8 mouse cellular contexts compared by ENCODE assay signal in genomic region chr7:66689620-66690360, GRCm38 (mm10). TPM values are rescaled to one million over a fixed set of nuclear protein-coding genes. Genes with fewer than 3 reads are reported as not detected.
A peak's percentile ranks its signal among the peaks of the same experiment; 100 is the strongest.
DNase-seq lines count a peak whose midpoint lies in the region; ATAC-seq lines count a peak whose summit lies in the region.

Lins1 (plus strand) TSS chr7:66689889.

- peak within 1 kb of the TSS; percentile 87 for H3K4me2 ChIP-seq in heart, embryonic 14.5 days (ENCODE audit: low read length)
- peak within 1 kb of the TSS; percentile 88 for H3K4me2 ChIP-seq in liver, embryonic 13.5 days
- H3K4me2 ChIP-seq in stomach, embryonic 16.5 days (ENCODE audit: low read depth, low read length): peak within 1 kb of the TSS; percentile 96

- under 1% methylated on average over 52 of the region's 52 CpGs for WGBS in heart, embryonic 14.5 days
- under 1% methylated on average over 52 of the region's 52 CpGs for WGBS in liver, embryonic 13.5 days (ENCODE audit: insufficient replicate concordance)
- WGBS in stomach, embryonic 16.5 days: under 1% methylated on average over 52 of the region's 52 CpGs

- H3K36me3 ChIP-seq in heart, embryonic 14.5 days (ENCODE audit: control insufficient read depth, insufficient read depth, low read length): peaks cover 15% of the 10 kb centered on the region
- H3K36me3 ChIP-seq in liver, embryonic 13.5 days: no peaks in the 10 kb centered on the region
- H3K36me3 ChIP-seq in stomach, embryonic 16.5 days (ENCODE audit: control insufficient read depth, insufficient read depth, low read length): no peaks in the 10 kb centered on the region

- no peaks in the 10 kb centered on the region for H3K27me3 ChIP-seq in heart, embryonic 14.5 days (ENCODE audit: control insufficient read depth, insufficient read depth, low read length)
- H3K27me3 ChIP-seq in liver, embryonic 13.5 days: no peaks in the 10 kb centered on the region
- H3K27me3 ChIP-seq in stomach, embryonic 16.5 days (ENCODE audit: control insufficient read depth, insufficient read depth, low read length): no peaks in the 10 kb centered on the region

- peak within 1 kb of the TSS; percentile 85 for H3K9ac ChIP-seq in heart, embryonic 14.5 days (ENCODE audit: low read length)
- H3K9ac ChIP-seq in liver, embryonic 13.5 days: peak within 1 kb of the TSS; percentile 79
- H3K9ac ChIP-seq in stomach, embryonic 16.5 days (ENCODE audit: low read length): peak within 1 kb of the TSS; percentile 92

- peak; percentile 98 for ATAC-seq in CD4-positive, CD25-positive, alpha-beta regulatory T cell, adult 4 months
- ATAC-seq in heart, embryonic 14.5 days (ENCODE audit: insufficient number of reproducible peaks, insufficient read depth, low FRiP score, low read depth): peak; percentile 99
- ATAC-seq in liver, embryonic 13.5 days (ENCODE audit: low read depth): peak; percentile 97
- peak; percentile 99 for ATAC-seq in stomach, embryonic 16.5 days (ENCODE audit: insufficient read depth, low FRiP score)

- peak; percentile 86 for DNase-seq in c-Kit-negative CD71-positive TER-119-positive erythroid progenitor cells, embryonic 14.5 days (ENCODE audit: low read depth, low spot score)
- peak; percentile 100 for DNase-seq in fibroblast of lung, adult 2 months (ENCODE audit: low read depth)
- peak; percentile 99 for DNase-seq in kidney, postnatal 14 days
- peak; percentile 96 for DNase-seq in liver, embryonic 13.5 days
- DNase-seq in neural tube, embryonic 10.5 days (ENCODE audit: extremely low spot score, low spot score): peak; percentile 99

- H3K27ac ChIP-seq in heart, embryonic 14.5 days (replicated peaks in 1 of 2; ENCODE audit: control insufficient read depth in 1 of 2, insufficient read depth in 1 of 2, low read depth in 2 of 2, low read length in 2 of 2): peak within 1 kb of the TSS; percentile 85 to 86
- H3K27ac ChIP-seq in liver, embryonic 13.5 days: peak within 1 kb of the TSS; percentile 55
- peak within 1 kb of the TSS; percentile 83 for H3K27ac ChIP-seq in stomach, embryonic 16.5 days (ENCODE audit: low read length)

- H3K4me1 ChIP-seq in heart, embryonic 14.5 days (ENCODE audit: control insufficient read depth in 2 of 2, insufficient read depth in 2 of 2, low read length in 2 of 2): peaks cover 4 to 16% of the 10 kb centered on the region in 2 experiments; a peak in 3 of 4 replicates
- peaks cover 21% of the 10 kb centered on the region for H3K4me1 ChIP-seq in liver, embryonic 13.5 days (replicated peaks)
- H3K4me1 ChIP-seq in stomach, embryonic 16.5 days (ENCODE audit: control insufficient read depth, insufficient read depth, low read length): peaks cover 13% of the 10 kb centered on the region

- no peaks in the 10 kb centered on the region for H3K9me3 ChIP-seq in heart, embryonic 14.5 days (ENCODE audit: control insufficient read depth, low read length)
- no peaks in the 10 kb centered on the region for H3K9me3 ChIP-seq in liver, embryonic 13.5 days (replicated peaks)
- no peaks in the 10 kb centered on the region for H3K9me3 ChIP-seq in stomach, embryonic 16.5 days (replicated peaks; ENCODE audit: control insufficient read depth, low read length)

- peak within 1 kb of the TSS; percentile 68 to 82 for H3K4me3 ChIP-seq in heart, embryonic 14.5 days (ENCODE audit: control insufficient read depth in 1 of 2, insufficient read depth in 1 of 2, low read depth in 1 of 2, low read length in 2 of 2)
- H3K4me3 ChIP-seq in liver, embryonic 13.5 days (replicated peaks): peak within 1 kb of the TSS; percentile 71
- peak within 1 kb of the TSS; percentile 70 for H3K4me3 ChIP-seq in stomach, embryonic 16.5 days (replicated peaks; ENCODE audit: low read length)

RNA-seq across cellular contexts. Expression of gene Lins1, which starts in this region (rescaled TPM):
- 1 to 10 TPM; 8.2 TPM for polyA plus RNA-seq in CD4-positive, CD25-positive, alpha-beta regulatory T cell, adult 4 months (2017; shearing (Covaris generic))
- polyA plus RNA-seq in heart, embryonic 14.5 days (2014; fragmentation: Nextera tagmentation; extraction: Ambion mirVana): 10.7 and 11.6 TPM in 2 replicates
- 3.8 and 5.3 TPM in 2 replicates for polyA plus RNA-seq in liver, embryonic 13.5 days (2015; fragmentation: Nextera tagmentation; extraction: Ambion mirVana)
- 16.1 and 17.8 TPM in 2 replicates for polyA plus RNA-seq in stomach, embryonic 16.5 days (2015; fragmentation: Nextera tagmentation; extraction: Ambion mirVana)

Comparison
In these comparisons a context has a peak if more than half of its experiments do, and no peak if none do; other contexts are left out.
1. Peak in every context shown above with its lines: DNase-seq, ATAC-seq, H3K4me3 ChIP-seq and H3K27ac ChIP-seq.